Mouse (Mus musculus): Measurements from ENCODE around the gene Rpl38.

The Rpl38 gene

GRCm38 (mm10) chr11:114681054-114681453 lies 12.7 kb downstream of the Rpl38 start:
- no peak for DNase-seq (ENCODE audit: low read depth)

GRCm38 (mm10) chr11:114682321-114682900 lies 14.1 kb downstream of the Rpl38 start:
- DNase-seq (ENCODE audit: low read depth): no peak

DNA sequence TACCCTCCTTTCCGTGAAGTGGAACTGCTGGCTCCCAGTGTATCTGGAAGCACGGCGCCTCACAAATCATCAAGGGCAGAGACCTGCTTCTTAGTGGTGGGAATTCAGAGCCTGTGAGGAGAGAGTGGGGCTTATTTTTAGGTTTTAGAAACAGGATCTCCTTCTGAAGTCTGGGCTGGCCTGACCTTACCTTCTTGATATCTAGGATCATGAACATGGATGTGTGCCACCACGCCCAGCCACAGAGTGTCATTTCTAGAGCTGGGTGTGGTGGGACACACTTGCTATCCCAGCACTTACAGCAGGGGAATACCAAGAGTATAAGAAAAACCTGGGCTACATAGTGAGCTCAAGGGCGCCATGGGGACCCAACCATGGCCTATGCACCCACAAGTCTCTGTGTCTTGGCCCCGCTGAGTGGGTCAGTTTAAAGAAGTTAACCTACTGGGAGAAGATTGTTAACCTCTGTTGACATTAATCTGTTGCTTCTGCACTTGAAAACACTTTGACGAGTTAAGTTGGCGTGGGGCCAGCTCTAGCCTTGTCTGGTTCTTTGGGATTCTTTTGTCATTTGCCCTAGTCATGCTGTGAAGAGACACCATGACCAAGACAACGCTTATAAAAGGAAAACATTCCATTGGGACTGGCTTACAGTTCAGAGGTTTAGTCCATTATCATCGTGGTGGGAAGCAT lies 14.9 kb downstream of the Rpl38 start:
- DNase-seq (ENCODE audit: low read depth): no peak

DNA sequence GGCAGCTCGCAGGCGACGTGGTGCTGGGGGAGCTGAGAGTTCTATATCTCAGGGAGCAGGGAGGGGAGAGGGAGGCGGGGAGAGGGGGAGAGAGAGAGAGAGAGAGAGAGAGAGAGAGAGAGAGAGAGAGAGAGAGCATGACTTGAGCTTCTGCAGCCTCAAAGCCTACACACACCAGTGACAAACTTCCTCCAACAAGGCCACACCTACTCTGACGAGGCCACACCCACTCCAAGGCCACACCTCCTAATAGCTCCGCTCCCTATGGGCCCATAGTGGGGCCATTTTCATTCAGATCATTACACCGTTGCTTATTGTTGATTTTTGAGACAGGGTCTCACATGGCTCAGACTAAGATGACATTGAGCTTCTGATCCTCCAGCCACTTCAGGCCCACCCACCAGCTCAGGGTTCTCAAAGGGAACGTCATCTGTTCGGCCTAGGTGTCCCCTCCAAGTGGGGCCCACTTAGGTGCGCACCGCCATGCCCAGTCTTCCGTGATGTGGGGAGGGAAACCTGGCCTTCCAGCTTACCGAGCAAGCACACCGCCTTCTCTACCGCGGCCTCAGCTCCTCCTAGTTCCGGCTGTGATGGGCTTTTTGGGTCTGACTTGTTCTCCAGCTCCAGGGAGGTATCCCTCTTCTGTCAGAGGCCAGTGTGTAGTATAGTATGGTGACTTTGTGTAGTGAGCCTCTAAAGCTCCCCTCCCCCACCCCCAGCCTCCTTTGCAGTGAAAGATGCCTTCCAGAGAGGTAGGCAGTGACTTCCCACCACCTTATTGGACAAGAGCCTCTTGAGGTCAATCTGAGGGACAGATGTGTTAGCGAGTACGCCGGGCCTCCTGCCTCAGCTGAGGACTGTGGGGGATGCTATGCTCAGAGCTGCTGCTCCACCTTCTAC lies 15.6 kb downstream of the Rpl38 start:
- no peak for DNase-seq (ENCODE audit: low read depth)

DNA sequence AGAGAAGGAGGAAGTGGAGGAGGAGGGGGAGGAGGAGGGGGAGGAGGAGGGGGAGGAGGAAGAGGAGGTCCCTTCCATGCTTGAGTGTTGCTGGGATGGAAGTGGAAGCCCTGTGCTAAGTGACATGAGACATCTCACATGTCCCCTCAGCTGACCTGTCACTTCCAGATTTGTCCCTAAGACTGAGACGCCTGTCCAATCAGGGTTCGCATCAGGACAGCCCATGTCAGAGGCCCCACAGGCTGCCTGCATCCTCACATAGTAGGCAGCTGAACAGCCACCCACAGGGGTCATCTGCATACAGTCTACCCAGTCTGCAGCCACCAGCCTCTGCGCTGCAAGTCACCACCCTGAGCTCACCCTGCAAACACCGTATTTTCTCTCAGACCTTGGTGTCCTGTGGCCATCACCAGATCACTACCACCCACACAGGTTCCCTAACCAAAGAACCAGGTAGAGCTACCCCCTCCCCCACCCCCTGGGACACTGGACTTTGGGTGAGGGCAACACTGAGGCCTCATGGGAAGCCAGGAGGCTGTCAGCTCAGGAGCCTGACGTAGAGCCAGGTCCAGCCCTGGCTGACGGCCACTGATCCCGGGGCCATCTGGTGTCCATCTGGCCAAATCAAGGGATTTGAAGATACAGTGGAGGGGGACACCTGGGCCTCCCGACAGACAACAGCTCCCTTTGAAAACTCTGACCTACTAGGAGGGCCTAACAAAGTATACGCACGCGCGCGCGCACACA lies 16.5 kb downstream of the Rpl38 start:
- DNase-seq (ENCODE audit: low read depth): no peak

GRCm38 (mm10) chr11:114685526-114686040 lies 17.3 kb downstream of the Rpl38 start:
- DNase-seq (ENCODE audit: low read depth): no peak

- DNase-seq (ENCODE audit: low read depth): no peak
Observed at GRCm38 (mm10) chr11:114686221-114686959, 18.1 kb downstream of the Rpl38 start.

GRCm38 (mm10) chr11:114687574-114688188 lies 19.4 kb downstream of the Rpl38 start:
- peak; percentile 75 for DNase-seq (ENCODE audit: low read depth)

- no peak for DNase-seq (ENCODE audit: low read depth)
Observed at GRCm38 (mm10) chr11:114688729-114689128, 20.4 kb downstream of the Rpl38 start.

DNA sequence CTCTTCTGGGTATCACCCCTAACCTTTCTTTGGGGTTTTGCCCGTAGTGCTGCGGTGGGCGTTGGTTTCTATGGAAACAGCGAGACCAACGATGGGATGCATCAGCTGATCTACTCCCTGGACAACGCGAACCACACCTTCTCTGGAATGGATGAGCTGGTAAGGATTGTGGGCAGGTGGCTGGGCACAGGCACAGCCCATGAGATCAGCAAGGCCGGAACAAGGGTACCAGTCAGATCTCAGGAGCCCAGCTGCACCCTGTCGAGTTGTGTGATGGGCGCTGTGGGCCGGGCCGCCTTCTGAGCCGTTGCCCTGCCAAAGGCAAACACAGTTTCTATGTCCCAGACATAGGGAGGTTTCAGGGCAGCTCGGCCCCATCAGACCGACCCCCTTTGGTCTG lies 21.9 kb downstream of the Rpl38 start:
- no peak for DNase-seq (ENCODE audit: low read depth)

DNA sequence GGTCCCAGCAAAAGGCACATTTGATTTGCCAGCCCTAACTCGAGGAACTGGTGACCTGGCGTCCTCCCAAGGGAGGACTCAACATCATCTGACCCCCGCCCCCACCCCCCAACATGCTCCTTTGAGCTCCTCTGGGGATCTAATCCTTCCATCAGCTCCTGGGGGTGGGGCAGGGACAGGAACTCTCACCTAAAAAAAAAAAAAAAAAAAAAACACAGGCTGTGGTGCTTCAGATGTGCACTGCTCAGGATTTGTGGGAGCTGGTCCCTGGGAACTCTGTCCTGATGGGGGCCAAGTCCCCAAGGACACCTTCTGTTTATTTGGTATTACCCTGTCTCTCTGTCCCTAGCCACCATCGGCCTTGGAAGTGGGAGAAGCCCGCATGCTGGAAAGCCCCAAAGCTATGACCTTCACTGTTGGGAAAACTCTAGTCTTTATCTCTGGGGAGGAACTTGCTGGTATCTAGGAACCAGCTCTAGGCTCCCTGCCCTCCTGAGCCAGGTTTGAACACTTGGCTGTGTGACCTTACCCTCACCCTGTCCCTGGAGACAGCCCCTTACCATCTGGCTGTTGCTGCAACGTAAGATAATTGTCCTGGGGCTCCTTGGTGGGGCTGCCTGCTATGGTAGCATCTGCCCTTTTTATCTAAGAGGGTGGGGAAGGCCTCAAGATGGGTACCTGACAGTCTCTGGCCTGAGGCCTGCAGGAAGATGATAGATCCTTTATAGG lies 23.3 kb downstream of the Rpl38 start:
- no peak for DNase-seq (ENCODE audit: low read depth)

DNA sequence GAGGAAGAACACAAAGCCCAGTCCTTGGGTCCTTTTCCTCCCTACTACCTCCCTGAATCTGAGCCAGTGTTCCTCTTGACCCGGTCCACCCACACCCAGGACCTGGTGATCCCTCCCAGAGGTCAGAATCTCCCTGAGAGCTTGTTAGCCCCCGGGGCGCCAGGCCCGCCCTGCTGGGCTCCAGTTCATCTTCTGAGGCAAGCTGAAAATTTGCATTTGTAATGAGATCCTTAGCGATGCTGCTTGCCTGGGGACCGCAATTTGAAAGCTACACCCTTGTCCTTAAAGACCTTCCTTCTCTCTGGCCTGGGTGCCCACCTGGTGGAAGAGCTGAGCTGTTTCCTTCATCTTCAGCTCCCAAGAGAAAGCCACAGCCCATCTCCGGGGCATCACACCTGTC lies 24.3 kb downstream of the Rpl38 start:
- DNase-seq (ENCODE audit: low read depth): no peak

DNA sequence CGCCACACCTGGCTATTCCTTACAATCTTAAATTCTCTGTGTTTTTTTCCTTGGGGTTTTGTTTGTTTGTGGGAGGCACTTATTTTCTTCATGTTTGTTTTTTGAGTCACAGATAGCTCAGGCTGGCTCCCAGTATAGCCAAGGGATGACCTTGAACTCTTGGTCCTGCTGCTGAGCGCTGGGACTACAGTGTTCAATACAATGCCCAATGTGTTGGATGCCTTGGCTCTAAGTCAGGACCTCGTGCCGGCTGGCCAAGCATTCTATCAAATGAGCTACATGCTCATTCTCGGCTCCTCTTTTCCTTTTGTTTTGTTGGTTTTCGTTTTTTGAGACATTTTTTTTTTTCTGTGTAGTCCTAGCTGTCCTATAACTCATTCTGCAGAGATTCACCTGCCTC lies 25.1 kb downstream of the Rpl38 start:
- DNase-seq (ENCODE audit: low read depth): no peak

- DNase-seq (ENCODE audit: low read depth): no peak
Observed at GRCm38 (mm10) chr11:114694451-114694850, 26.1 kb downstream of the Rpl38 start.

GRCm38 (mm10) chr11:114698496-114698895 lies 30.2 kb downstream of the Rpl38 start:
- DNase-seq (ENCODE audit: low read depth): no peak

DNA sequence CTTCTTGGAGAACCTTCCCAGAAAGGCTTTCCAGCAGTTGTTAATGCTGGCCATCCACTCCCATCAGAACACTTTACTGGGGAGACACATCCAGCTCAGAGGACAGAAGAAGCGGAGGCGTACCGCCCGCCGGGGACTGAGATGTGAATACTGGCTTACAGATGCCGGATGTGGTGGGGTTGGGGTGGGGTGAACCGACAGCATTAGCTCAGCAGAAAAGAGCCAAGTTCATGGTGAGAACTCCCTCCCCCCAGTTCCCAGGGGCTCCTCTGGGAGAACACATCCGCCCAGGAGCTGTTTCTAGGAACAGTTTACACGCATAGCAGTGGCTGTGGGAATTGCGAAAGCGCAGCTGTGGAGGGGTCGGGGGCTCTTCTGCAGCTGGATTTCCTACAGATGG lies 31.2 kb downstream of the Rpl38 start:
- DNase-seq (ENCODE audit: low read depth): no peak

- no peak for DNase-seq (ENCODE audit: low read depth)
Observed at GRCm38 (mm10) chr11:114702311-114702995, 34.1 kb downstream of the Rpl38 start.

- DNase-seq (ENCODE audit: low read depth): no peak
Observed at GRCm38 (mm10) chr11:114702996-114703361, 34.7 kb downstream of the Rpl38 start.

- no peak for DNase-seq (ENCODE audit: low read depth)
Observed at GRCm38 (mm10) chr11:114704071-114704913, 36.0 kb downstream of the Rpl38 start.

All from fibroblast of lung, adult 2 months (primary cell).